Mouse (Mus musculus) forebrain, embryonic 16.5 days (tissue): ENCODE measurements around the gene Gnb1. TPM values are rescaled to one million over a fixed set of nuclear protein-coding genes. Genes with fewer than 3 reads are reported as not detected.

Source experiments
- ATAC-seq: fragments of 200-750 bp; cut with Nextera tagmentation; 2 replicates; pipeline ENCODE4 v1.8.0; 2017; ENCODE audit warnings: mild to moderate bottlenecking, moderate library complexity
- H3K27ac ChIP-seq: fragments of 300-500 bp; sonication (generic); 2 replicates; pipeline ENCODE4 v1.5.1; 2014; ENCODE audit warnings: low read length, control low read depth
- H3K27me3 ChIP-seq: fragments of 300-500 bp; sonication (generic); replicated peaks from 2 replicates; pipeline ENCODE4 v1.6.1; 2014; ENCODE audit warnings: low read length; ENCODE audit not compliant: control insufficient read depth, insufficient read depth
- H3K36me3 ChIP-seq: fragments of 300-500 bp; sonication (generic); 2 replicates; pipeline ENCODE4 v1.6.1; 2014; ENCODE audit not compliant: control insufficient read depth, insufficient read depth
- H3K4me1 ChIP-seq: fragments of 300-500 bp; sonication (generic); replicated peaks from 2 replicates; pipeline ENCODE4 v1.6.1; 2014; ENCODE audit warnings: low read length; ENCODE audit not compliant: control insufficient read depth, insufficient read depth
- H3K4me2 ChIP-seq: fragments of 300-500 bp; sonication (generic); 2 replicates; pipeline ENCODE4 v1.6.1; 2014; ENCODE audit warnings: mild to moderate bottlenecking, low read length, control low read depth
- H3K4me3 ChIP-seq: fragments of 300-500 bp; sonication (generic); replicated peaks from 2 replicates; pipeline ENCODE4 v1.5.1; 2014; ENCODE audit warnings: mild to moderate bottlenecking, low read length, control low read depth
- H3K9ac ChIP-seq: fragments of 300-500 bp; sonication (generic); replicated peaks from 2 replicates; pipeline ENCODE4 v1.6.1; 2014; ENCODE audit warnings: low read depth, low read length, control low read depth
- H3K9me3 ChIP-seq: fragments of 300-500 bp; sonication (generic); 2 replicates; pipeline ENCODE4 v1.6.1; 2016; ENCODE audit warnings: low read length; ENCODE audit not compliant: control insufficient read depth
- WGBS: fragments of 180-500 bp; shearing (Covaris S2); extraction: QIAGEN DNeasy Blood & Tissue Kit; methylation state at CpG from one replicate; pipeline ENCODE4 v1.1.7; 2014; 5-methylcytosine and 5-hydroxymethylcytosine counted together
- polyA plus RNA-seq: library from polyadenylated mRNA; unstranded; fragments of >200 nt; fragmentation: Nextera tagmentation; extraction: Ambion mirVana; gene quantifications from 2 replicates; pipeline ENCODE4 v1.2.1, GENCODE M21; 2015

Gnb1 gene
- polyA plus RNA-seq, 1 experiment from 2014 or later, result 1,158 TPM

GRCm38 (mm10) chr4:155490456-155490855 is 705 bp upstream of the Gnb1 start:
- H3K27ac ChIP-seq, result peak overlapping the region; percentile 78
- H3K27me3 ChIP-seq, result no peaks in the 10 kb centered on the region
- H3K4me3 ChIP-seq, result peak overlapping the region; percentile 100
- no peaks in the 10 kb centered on the region for H3K36me3 ChIP-seq
- peak overlapping the region; percentile 69 for H3K4me2 ChIP-seq
- no peak for ATAC-seq
- no peaks in the 10 kb centered on the region for H3K9me3 ChIP-seq
- WGBS, result 13% methylated on average over 5 of the region's 5 CpGs
- H3K4me1 ChIP-seq, result peaks cover 28% of the 10 kb centered on the region
- peak overlapping the region; percentile 100 for H3K9ac ChIP-seq

- no peaks in the 10 kb centered on the region for H3K36me3 ChIP-seq
- H3K4me1 ChIP-seq, result peaks cover 28% of the 10 kb centered on the region
- peak overlapping the region; percentile 93 for H3K27ac ChIP-seq
- under 1% methylated on average over 38 of the region's 54 CpGs for WGBS
- no peaks in the 10 kb centered on the region for H3K27me3 ChIP-seq
- no peaks in the 10 kb centered on the region for H3K9me3 ChIP-seq
- H3K4me2 ChIP-seq, result peak overlapping the region; percentile 94; the same call in 1 of the 2 replicates
- H3K9ac ChIP-seq, result peak overlapping the region; percentile 100
- H3K4me3 ChIP-seq, result peak overlapping the region; percentile 100
- ATAC-seq, result peak; percentile 64
Observed at GRCm38 (mm10) chr4:155491529-155492130, 469 bp downstream of the Gnb1 start.

- Histone ChIP-seq H3K36me3 (no peaks in the 10 kb centered on the region), H3K27ac (peak overlapping the region; percentile 93), H3K9me3 (no peaks in the 10 kb centered on the region), H3K4me2 (peak overlapping the region; percentile 94), H3K9ac (peak overlapping the region; percentile 100), H3K4me3 (peak overlapping the region; percentile 100), H3K4me1 (peaks cover 28% of the 10 kb centered on the region), H3K27me3 (no peaks in the 10 kb centered on the region)
- ATAC-seq, result no peak
- under 1% methylated on average over 51 of the region's 51 CpGs for WGBS
Observed at GRCm38 (mm10) chr4:155492131-155492633, 1.0 kb downstream of the Gnb1 start.

- no peak for ATAC-seq
- 65% methylated on average over 4 of the region's 4 CpGs for WGBS
- Histone ChIP-seq H3K9ac (no peak overlapping the region), H3K4me1 (peaks cover 25% of the 10 kb centered on the region), H3K36me3 (no peaks in the 10 kb centered on the region), H3K4me3 (no peak overlapping the region), H3K27ac (no peak overlapping the region), H3K9me3 (no peaks in the 10 kb centered on the region), H3K4me2 (no peak overlapping the region), H3K27me3 (no peaks in the 10 kb centered on the region)
Observed at GRCm38 (mm10) chr4:155494891-155495290, 3.7 kb downstream of the Gnb1 start.

- no peaks in the 10 kb centered on the region for H3K27me3 ChIP-seq
Observed at GRCm38 (mm10) chr4:155497963-155498362, 6.8 kb downstream of the Gnb1 start.

GRCm38 (mm10) chr4:155501126-155501525 is 10.0 kb downstream of the Gnb1 start:
- H3K4me2 ChIP-seq, result no peak overlapping the region
- H3K9ac ChIP-seq, result no peak overlapping the region
- no peaks in the 10 kb centered on the region for H3K9me3 ChIP-seq
- H3K27ac ChIP-seq, result no peak overlapping the region
- H3K4me1 ChIP-seq, result peaks cover 6% of the 10 kb centered on the region; the same call in 1 of the 2 replicates
- no peak overlapping the region for H3K4me3 ChIP-seq
- WGBS, result 83% methylated on average over 2 of the region's 2 CpGs
- H3K36me3 ChIP-seq, result no peaks in the 10 kb centered on the region
- no peak for ATAC-seq
- no peaks in the 10 kb centered on the region for H3K27me3 ChIP-seq

More at GRCm38 (mm10) chr4:155497963-155498362, 6.8 kb downstream of the Gnb1 start:
- no peaks in the 10 kb centered on the region for H3K9me3 ChIP-seq
- 94% methylated on average over 3 of the region's 3 CpGs for WGBS
- H3K4me2 ChIP-seq, result no peak overlapping the region
- peaks cover 20% of the 10 kb centered on the region for H3K4me1 ChIP-seq
- H3K36me3 ChIP-seq, result no peaks in the 10 kb centered on the region
- no peak overlapping the region for H3K9ac ChIP-seq
- no peak overlapping the region for H3K4me3 ChIP-seq
- ATAC-seq, result no peak
- H3K27ac ChIP-seq, result no peak overlapping the region

GRCm38 (mm10) chr4:155505067-155505466 is 13.9 kb downstream of the Gnb1 start:
- no peak overlapping the region for H3K4me2 ChIP-seq
- H3K36me3 ChIP-seq, result no peaks in the 10 kb centered on the region
- no peak overlapping the region for H3K9ac ChIP-seq
- no peaks in the 10 kb centered on the region for H3K9me3 ChIP-seq
- no peak for ATAC-seq
- H3K4me1 ChIP-seq, result peaks cover 6% of the 10 kb centered on the region; the same call in 1 of the 2 replicates
- WGBS, result 55% methylated on average over 8 of the region's 8 CpGs
- no peaks in the 10 kb centered on the region for H3K27me3 ChIP-seq
- no peak overlapping the region for H3K27ac ChIP-seq
- H3K4me3 ChIP-seq, result no peak overlapping the region

- no peaks in the 10 kb centered on the region for H3K27me3 ChIP-seq
- no peak overlapping the region for H3K9ac ChIP-seq
- H3K4me2 ChIP-seq, result no peak overlapping the region
- H3K4me1 ChIP-seq, result peaks cover 8% of the 10 kb centered on the region; the same call in 1 of the 2 replicates
- H3K36me3 ChIP-seq, result no peaks in the 10 kb centered on the region
- ATAC-seq, result no peak
- no peak overlapping the region for H3K27ac ChIP-seq
- WGBS, result 78% methylated on average over 5 of the region's 5 CpGs
- H3K4me3 ChIP-seq, result no peak overlapping the region
- H3K9me3 ChIP-seq, result no peaks in the 10 kb centered on the region
Observed at GRCm38 (mm10) chr4:155505671-155506295, 14.6 kb downstream of the Gnb1 start.

GRCm38 (mm10) chr4:155508614-155509013 is 17.5 kb downstream of the Gnb1 start:
- 92% methylated on average over 4 of the region's 4 CpGs for WGBS
- Histone ChIP-seq H3K9ac (no peak overlapping the region), H3K27ac (no peak overlapping the region), H3K9me3 (no peaks in the 10 kb centered on the region), H3K27me3 (no peaks in the 10 kb centered on the region), H3K4me1 (peaks cover 14% of the 10 kb centered on the region), H3K36me3 (no peaks in the 10 kb centered on the region), H3K4me3 (no peak overlapping the region), H3K4me2 (no peak overlapping the region)
- ATAC-seq, result no peak
